Mouse (Mus musculus) heart, postnatal 0 days (tissue): Measurements from ENCODE around the gene Gm10272.

ENCODE experiments used
- CTCF ChIP-seq: IDR thresholded peaks from 2 replicates; pipeline ENCODE4 v1.5.1; 2016; ENCODE audit warnings: antibody characterized with exemption, control low read depth, low read depth
- EP300 ChIP-seq: IDR thresholded peaks from 2 replicates; pipeline ENCODE4 v1.6.1; 2016; ENCODE audit warnings: antibody characterized with exemption, low read depth

- no peak for TF ChIP-seq CTCF
- no peak for TF ChIP-seq EP300
Observed at GRCm38 (mm10) chr10:77715507-77715906, 9.1 kb downstream of the Gm10272 start, which contains the start of gene Gm10142.
